Mouse (Mus musculus) lung, adult 2 months (tissue): Measurements from ENCODE around the gene Tada1. TPM values are rescaled to one million over a fixed set of nuclear protein-coding genes. Genes with fewer than 3 reads are reported as not detected.

ENCODE experiments used
- DNase-seq: peaks from one replicate; pipeline ENCODE4 v3.0.0; 2022
- H3K4me1 ChIP-seq: fragments of 200-500 bp; 2 replicates; pipeline ENCODE4 v1.6.1; 2011; ENCODE audit warnings: low read length; ENCODE audit not compliant: control insufficient read depth, insufficient read depth
- H3K4me3 ChIP-seq: fragments of 200-500 bp; replicated peaks from 2 replicates; pipeline ENCODE3; 2011; ENCODE audit warnings: low read depth, mild to moderate bottlenecking, control low read depth, low read length; ENCODE audit errors: extremely low read depth
- CTCF ChIP-seq: fragments of 200-500 bp; IDR thresholded peaks from 2 replicates; pipeline ENCODE4 v1.5.1; 2011; ENCODE audit warnings: mild to moderate bottlenecking, low read length, control low read depth; ENCODE audit not compliant: insufficient read depth
- POLR2A ChIP-seq: fragments of 200-500 bp; IDR thresholded peaks from 2 replicates; pipeline ENCODE4 v1.6.1; 2011; ENCODE audit warnings: low read depth, mild to moderate bottlenecking, control low read depth, low read length, borderline replicate concordance; ENCODE audit errors: extremely low read depth
- WGBS: fragments of 180-500 bp; shearing (Covaris S2); methylation state at CpG from one replicate; pipeline ENCODE4 v1.1.7; 2018; 5-methylcytosine and 5-hydroxymethylcytosine counted together
- polyA plus RNA-seq: library from polyadenylated mRNA; depleted of rRNA; stranded (reverse); fragments of >200 nt; gene quantifications from 2 replicates; pipeline ENCODE4 v1.2.3, GENCODE M21; 2012

Gene Tada1
- polyA plus RNA-seq, 1 experiment: 14.3 TPM

DNA sequence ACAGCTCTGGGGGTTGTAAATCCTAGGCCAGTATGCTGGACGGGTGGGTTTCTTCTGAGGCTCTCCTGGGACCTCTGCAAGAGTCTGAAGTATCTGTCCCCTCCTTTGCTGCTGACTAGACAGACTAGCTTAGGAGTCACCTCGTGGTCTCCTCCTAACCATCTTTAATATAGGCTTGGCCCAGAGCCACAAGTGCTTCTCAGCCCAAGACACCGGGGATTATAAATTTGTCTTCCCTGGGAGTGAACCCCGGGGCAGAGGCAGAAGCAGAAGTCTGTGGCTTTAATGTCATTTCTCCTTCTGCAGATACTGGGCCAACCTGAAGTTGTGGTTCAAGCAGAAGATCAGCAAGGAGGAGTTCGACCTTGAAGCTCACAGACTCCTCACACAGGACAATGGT is 2.9 kb downstream of the Tada1 start:
- TF ChIP-seq POLR2A: no peak
- TF ChIP-seq CTCF: no peak
- peaks cover 2% of the 10 kb centered on the region; the same call in 1 of the 2 replicates for H3K4me1 ChIP-seq
- WGBS: 63% methylated on average over 5 of the region's 5 CpGs
- DNase-seq: no peak
- no peak overlapping the region for H3K4me3 ChIP-seq

DNA sequence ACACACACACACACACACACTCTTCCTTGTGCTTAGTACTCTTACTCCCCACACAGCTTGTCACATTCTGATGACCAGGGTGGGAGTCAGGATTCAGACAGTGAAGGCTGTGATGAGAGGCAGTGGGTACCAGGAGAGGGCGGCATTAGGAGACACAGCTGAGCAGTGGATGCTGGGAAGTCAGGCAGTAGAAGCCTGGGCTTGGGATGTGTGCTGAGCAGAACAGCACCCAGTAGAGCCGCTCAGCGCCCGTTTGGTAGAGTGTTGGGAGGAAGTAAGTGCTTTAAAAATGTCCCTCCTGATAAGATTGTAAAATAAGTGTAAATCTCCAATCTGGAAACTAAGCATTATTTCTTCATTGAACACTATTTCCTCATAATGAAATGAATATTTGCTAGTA is 3.7 kb downstream of the Tada1 start:
- no peak for TF ChIP-seq POLR2A
- no peak for TF ChIP-seq CTCF
- Histone ChIP-seq H3K4me1 (peaks cover 2% of the 10 kb centered on the region; the same call in 1 of the 2 replicates), H3K4me3 (no peak overlapping the region)
- WGBS: 82% methylated on average over 4 of the region's 4 CpGs
- DNase-seq: no peak

- H3K4me3 ChIP-seq: no peak overlapping the region
- H3K4me1 ChIP-seq: peaks cover 2% of the 10 kb centered on the region; the same call in 1 of the 2 replicates
- WGBS: 95% methylated on average over 10 of the region's 10 CpGs
- no peak for DNase-seq
- TF ChIP-seq POLR2A (no peak), CTCF (no peak)
Measured at GRCm38 (mm10) chr1:166384614-166385013, 5.7 kb downstream of the Tada1 start.

DNA sequence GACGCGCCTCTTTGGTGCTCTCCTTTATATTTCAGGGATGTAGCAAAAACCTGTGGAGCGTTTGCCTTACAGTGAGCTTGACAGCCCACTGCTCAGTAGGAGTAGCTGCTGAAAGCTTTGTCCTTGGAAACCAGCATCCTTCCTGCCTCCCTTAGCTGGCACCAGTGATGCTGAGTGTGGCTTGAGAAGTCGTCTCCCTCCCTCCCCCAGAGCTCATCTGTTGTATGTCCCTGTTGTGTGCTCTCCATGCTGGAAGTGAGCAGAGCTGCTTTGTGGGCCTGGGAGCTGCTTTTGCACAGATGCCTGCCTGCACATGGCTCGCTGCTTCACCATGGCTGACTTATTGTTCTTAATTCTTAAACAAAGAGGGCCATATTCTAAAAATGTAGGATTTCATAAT is 6.5 kb downstream of the Tada1 start:
- Histone ChIP-seq H3K4me1 (peaks cover 2% of the 10 kb centered on the region; the same call in 1 of the 2 replicates), H3K4me3 (no peak overlapping the region)
- no peak for DNase-seq
- WGBS: 87% methylated on average over 5 of the region's 5 CpGs
- TF ChIP-seq POLR2A (no peak), CTCF (no peak)

DNA sequence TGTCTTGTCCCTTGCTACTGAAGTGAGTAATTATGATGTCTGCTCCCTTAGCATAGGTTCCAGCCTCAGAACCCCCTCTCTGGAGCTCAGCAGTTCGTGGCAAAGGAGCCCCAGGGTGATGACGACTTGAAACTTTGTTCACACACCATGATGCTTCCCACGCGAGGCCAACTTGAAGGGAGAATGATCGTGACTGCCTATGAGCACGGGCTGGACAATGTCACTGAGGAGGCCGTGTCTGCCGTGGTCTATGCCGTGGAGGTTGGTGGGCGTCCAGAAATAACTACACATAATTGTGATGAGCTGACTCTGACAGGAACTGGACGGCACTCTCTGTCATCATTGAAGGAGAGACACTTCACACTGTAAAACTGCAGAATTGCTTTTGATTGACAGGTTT is 9.6 kb downstream of the Tada1 start:
- no peaks in the 10 kb centered on the region for H3K4me1 ChIP-seq
- 84% methylated on average over 11 of the region's 11 CpGs for WGBS
- no peak for DNase-seq
- no peak overlapping the region for H3K4me3 ChIP-seq
- no peak for TF ChIP-seq CTCF
- TF ChIP-seq POLR2A: no peak

GRCm38 (mm10) chr1:166389406-166390125 is 10.7 kb downstream of the Tada1 start:
- Histone ChIP-seq H3K4me3 (no peak overlapping the region), H3K4me1 (no peaks in the 10 kb centered on the region)
- TF ChIP-seq POLR2A: no peak
- no peak for TF ChIP-seq CTCF
- DNase-seq: no peak
- WGBS: 92% methylated on average over 16 of the region's 16 CpGs

DNA sequence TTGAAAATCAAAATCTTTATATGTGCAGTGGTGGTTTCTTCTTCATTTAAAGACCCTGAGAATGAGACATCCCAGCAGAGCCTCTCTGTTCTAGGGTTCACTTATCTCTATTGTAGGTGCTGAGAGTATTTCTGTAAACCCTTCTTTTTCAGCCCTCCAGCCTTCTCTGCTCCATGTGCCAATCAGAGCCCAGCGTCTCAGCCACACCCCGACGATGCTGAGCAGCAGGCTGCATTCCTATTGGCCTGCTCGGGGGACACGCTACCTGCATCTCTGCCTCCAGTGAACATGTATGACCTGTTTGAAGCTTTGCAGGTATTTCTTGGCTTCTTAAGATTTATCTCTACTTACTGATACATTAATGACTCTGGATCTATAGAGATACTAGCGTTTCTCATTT is 12.8 kb downstream of the Tada1 start:
- TF ChIP-seq CTCF (no peak), POLR2A (no peak)
- H3K4me1 ChIP-seq: no peaks in the 10 kb centered on the region
- DNase-seq: no peak
- no peak overlapping the region for H3K4me3 ChIP-seq
- 90% methylated on average over 6 of the region's 6 CpGs for WGBS

- H3K4me3 ChIP-seq: no peak overlapping the region
- no peak for DNase-seq
- H3K4me1 ChIP-seq: no peaks in the 10 kb centered on the region
- 47% methylated on average over 4 of the region's 4 CpGs for WGBS
- TF ChIP-seq POLR2A: no peak
- no peak for TF ChIP-seq CTCF
Measured at GRCm38 (mm10) chr1:166394770-166395169, 15.9 kb downstream of the Tada1 start.

- DNase-seq: no peak
- no peaks in the 10 kb centered on the region for H3K4me1 ChIP-seq
- 90% methylated on average over 5 of the region's 5 CpGs for WGBS
- no peak overlapping the region for H3K4me3 ChIP-seq
- TF ChIP-seq CTCF (no peak), POLR2A (no peak)
Measured at GRCm38 (mm10) chr1:166395661-166396060, 16.8 kb downstream of the Tada1 start.

DNA sequence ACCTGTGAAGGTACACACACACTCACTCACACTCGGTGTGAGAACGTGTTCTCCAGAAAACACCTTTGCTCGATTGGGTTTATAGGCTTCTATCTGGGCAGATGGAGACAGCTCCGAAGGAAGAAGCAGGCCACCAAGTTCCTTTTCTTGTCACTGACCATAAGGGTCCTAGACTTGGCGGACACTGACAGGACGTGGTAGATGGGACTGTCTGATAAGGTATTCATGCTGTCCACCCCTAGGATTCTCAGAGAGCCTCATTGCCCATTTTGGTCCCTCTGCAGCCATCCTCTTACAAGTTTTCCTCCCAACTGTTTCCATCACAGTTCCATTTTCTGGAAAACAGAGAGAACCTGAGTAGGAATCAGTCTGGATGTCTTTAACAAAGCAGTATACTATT is 17.5 kb downstream of the Tada1 start:
- DNase-seq: no peak
- Histone ChIP-seq H3K4me1 (no peaks in the 10 kb centered on the region), H3K4me3 (no peak overlapping the region)
- 86% methylated on average over 6 of the region's 6 CpGs for WGBS
- no peak for TF ChIP-seq CTCF
- TF ChIP-seq POLR2A: no peak
